Mouse (Mus musculus) ES-Bruce4 (cell line): Measurements from ENCODE around the gene Rfx2. TPM values are rescaled to one million over a fixed set of nuclear protein-coding genes. Genes with fewer than 3 reads are reported as not detected.
A peak's percentile ranks its signal among the peaks of the same experiment; 100 is the strongest.

Source experiments
- H3K27ac ChIP-seq: 2 replicates; pipeline ENCODE4 v1.5.1; 2012; ENCODE audit warnings: low read length, inconsistent platforms; ENCODE audit not compliant: insufficient read depth
- H3K27me3 ChIP-seq: 2 replicates; pipeline ENCODE4 v1.6.1; 2012; ENCODE audit warnings: mild to moderate bottlenecking, low read length, inconsistent platforms; ENCODE audit not compliant: control insufficient read depth, poor library complexity, insufficient read depth, severe bottlenecking
- H3K36me3 ChIP-seq: 2 replicates; pipeline ENCODE4 v1.6.1; 2012; ENCODE audit warnings: inconsistent platforms, mild to moderate bottlenecking, low read length, moderate library complexity; ENCODE audit not compliant: control insufficient read depth, poor library complexity, insufficient read depth, severe bottlenecking
- H3K4me1 ChIP-seq: one replicate; pipeline ENCODE4 v1.8.1; 2011; ENCODE audit warnings: low read length; ENCODE audit not compliant: control insufficient read depth, insufficient read depth
- H3K4me3 ChIP-seq: 2 replicates; pipeline ENCODE4 v1.5.1; 2011; ENCODE audit warnings: low read depth, mild to moderate bottlenecking, low read length
- H3K9ac ChIP-seq: 2 replicates; pipeline ENCODE4 v1.6.1; 2012; ENCODE audit warnings: low read depth, mild to moderate bottlenecking, inconsistent platforms; ENCODE audit not compliant: poor library complexity, severe bottlenecking
- H3K9me3 ChIP-seq: replicated peaks from 2 replicates; pipeline ENCODE4 v1.6.1; 2012; ENCODE audit warnings: mild to moderate bottlenecking, low read length, inconsistent platforms; ENCODE audit not compliant: control insufficient read depth, poor library complexity, insufficient read depth, severe bottlenecking
- CTCF ChIP-seq: IDR thresholded peaks from one replicate; pipeline ENCODE4 v1.8.1; 2011; ENCODE audit warnings: low read depth, low read length
- EP300 ChIP-seq: IDR thresholded peaks from 2 replicates; pipeline ENCODE4 v1.6.1; 2011; ENCODE audit warnings: low read depth, low read length; ENCODE audit not compliant: insufficient read depth
- POLR2A ChIP-seq: IDR thresholded peaks from one replicate; pipeline ENCODE4 v1.8.1; 2011; ENCODE audit warnings: low read length; ENCODE audit not compliant: insufficient read depth
- polyA plus RNA-seq: library from polyadenylated mRNA; stranded (reverse); fragments of >200 nt; gene quantifications from 2 replicates; pipeline ENCODE4 v1.2.4, GENCODE M21; 2011; ENCODE audit warnings: low read depth; ENCODE audit not compliant: missing spikeins, insufficient read depth, insufficient read length

Rfx2 gene
- polyA plus RNA-seq, 1 experiment, result 27.5 TPM

DNA sequence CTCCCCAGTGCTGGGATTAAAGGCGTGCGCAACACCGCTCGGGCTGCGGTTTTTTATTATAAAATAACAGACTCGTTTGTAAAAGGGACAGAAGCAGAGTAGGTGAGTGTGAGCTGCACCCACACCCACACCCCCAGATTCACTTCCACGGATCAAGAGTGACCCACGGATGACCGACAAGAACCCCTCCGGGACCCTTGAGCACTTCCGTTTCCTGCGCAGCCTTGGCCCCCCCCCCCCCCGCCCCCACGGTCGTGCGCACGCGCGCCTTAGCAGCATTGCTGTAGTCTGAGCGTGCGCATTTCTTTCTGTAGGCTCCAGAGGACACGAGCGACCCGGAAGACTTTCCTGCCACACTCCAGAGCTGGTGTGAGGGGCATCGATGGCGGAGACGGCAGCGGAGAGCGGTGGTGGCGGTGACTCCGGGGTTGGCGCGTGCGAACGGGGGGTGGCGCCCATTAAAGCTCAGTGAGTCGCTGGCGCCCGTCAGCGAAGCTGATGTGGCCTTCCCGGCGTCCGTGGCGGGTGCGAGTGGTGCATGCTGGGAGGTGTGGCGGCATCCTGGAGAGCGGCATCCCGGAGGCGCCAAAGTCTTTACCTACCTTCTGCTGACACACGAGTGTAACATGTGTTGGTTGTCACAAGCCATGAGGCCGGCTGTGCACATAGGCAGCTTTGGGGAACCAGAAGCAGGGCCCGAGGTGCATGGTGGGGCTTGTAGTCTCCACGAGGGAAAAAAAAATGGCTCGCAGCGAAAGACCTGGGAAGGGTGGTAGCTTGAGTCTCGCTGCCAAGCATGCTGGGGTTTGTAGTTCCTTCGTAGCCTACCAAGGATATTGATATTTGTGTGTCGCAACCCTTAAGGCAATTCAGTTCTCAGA is 66.1 kb downstream of the Rfx2 start, which contains the start of gene Dus3l:
Gene Dus3l (plus strand): TSS at position 284 of the 881 bp plus-strand sequence.
- H3K9me3 ChIP-seq, result no peaks in the 10 kb centered on the region
- no peaks in the 10 kb centered on the region; the same call in 1 of the 2 replicates for H3K36me3 ChIP-seq
- H3K4me3 ChIP-seq, result peak within 1 kb of the TSS; percentile 92
- H3K27me3 ChIP-seq, result no peaks in the 10 kb centered on the region
- TF ChIP-seq POLR2A (peak; percentile 52), EP300 (no peak)
- H3K4me1 ChIP-seq, result no peaks in the 10 kb centered on the region
- peak within 1 kb of the TSS; percentile 92 for H3K9ac ChIP-seq
- H3K27ac ChIP-seq, result peak within 1 kb of the TSS; percentile 72

DNA sequence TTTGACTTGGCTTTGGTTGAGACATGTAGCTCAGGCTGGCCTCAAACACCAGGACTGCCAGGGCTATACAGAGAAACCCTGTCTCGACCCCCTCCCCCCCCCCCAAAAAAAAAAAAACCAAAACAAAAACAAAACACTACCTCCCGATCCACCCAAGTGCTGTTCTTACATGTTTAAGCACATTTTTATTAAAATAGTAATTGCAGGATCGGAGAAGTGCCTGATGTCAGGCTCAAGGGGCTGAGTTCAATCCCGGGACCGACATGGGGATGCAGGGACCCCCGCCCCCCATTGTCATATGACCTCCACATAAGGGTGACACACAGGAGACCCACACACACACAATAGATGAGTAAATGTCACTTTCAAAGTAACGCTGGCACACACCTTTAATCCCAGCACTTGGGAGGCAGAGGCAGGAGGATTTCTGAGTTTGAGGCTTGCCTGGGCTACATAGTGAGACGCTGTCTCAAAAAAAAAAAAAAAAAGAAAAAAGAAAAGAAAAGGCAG is 67.0 kb downstream of the Rfx2 start:
- peak overlapping the region; percentile 21; the same call in 1 of the 2 replicates for H3K27ac ChIP-seq
- H3K27me3 ChIP-seq, result no peaks in the 10 kb centered on the region
- peak overlapping the region; percentile 92 for H3K9ac ChIP-seq
- no peaks in the 10 kb centered on the region for H3K36me3 ChIP-seq
- TF ChIP-seq EP300 (no peak), POLR2A (no peak), CTCF (no peak)
- H3K4me1 ChIP-seq, result no peaks in the 10 kb centered on the region
- peak overlapping the region; percentile 92 for H3K4me3 ChIP-seq
- no peaks in the 10 kb centered on the region for H3K9me3 ChIP-seq

DNA sequence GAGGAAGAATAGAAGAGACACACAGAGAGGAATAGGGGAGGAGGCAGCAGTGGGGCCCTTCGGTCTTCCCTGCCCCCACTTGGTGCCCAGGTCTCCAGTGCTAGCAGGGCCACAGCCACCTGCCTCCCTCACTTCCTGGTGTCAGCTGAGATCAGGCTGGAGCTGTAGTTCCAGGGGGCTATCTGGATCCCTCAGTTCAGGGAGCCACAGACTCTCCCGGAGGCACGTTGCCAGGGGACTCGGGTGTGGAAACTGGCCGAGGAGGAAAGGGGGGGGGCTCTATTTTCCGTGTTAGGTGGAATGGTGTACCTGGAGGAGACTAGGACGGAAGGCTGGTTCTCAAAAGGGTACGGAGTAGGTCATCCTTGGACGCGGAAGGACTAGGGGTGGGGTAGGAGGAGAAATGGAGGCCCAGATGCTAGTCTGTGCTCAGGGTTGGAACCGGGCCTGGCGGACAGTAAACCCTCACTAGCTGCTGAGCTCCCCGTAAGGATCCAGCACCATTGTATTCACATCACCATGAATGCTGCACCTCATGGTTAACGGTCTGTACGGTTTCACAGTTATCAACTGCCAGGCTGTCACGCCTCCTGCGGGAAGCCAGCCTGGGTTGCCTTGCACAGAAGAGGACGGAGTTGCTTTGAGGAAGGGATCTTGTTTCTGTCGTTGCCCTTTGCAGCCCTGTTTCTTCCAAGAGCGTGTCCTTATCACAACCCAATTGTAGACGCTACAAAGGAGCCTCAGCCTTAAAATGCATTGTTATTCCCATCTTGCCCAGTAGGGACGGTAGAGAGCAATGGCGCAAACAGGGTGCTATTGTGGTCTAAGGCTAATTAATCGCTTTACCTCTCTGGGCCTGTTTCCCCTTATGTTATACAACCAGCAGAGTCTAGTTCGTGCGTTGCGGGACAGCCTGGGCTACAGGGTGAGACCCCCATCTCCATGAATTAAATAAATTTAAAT is 67.8 kb downstream of the Rfx2 start:
- Histone ChIP-seq H3K4me3 (peak overlapping the region; percentile 55), H3K9ac (peak overlapping the region; percentile 39), H3K4me1 (peaks cover 3% of the 10 kb centered on the region)

DNA sequence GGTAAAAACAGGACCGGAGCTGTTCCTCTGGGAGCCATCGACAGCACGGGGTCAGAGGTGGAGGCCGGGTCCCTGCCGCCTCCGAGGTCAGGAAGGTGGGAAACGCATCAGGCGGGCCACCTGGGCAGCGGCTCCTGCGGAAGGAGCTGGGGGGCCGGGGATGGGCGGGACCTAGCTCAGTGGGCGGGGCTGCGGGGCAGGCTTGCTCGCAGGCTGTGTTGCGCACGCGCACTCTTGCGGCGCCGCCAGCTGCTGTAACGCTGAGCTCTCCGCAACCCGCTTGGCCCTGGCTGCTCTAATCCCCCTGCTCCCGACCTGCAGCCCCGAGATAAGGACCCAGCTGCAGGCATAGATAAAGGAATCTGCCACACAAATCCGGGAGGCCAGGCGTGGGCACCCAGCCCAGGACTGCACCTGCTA is 68.8 kb downstream of the Rfx2 start:
- peaks cover 3% of the 10 kb centered on the region for H3K4me1 ChIP-seq
- TF ChIP-seq POLR2A (peak; percentile 55), CTCF (no peak), EP300 (no peak)
- H3K4me3 ChIP-seq, result peak overlapping the region; percentile 55

More for the DNA sequence above, 67.8 kb downstream of the Rfx2 start:
- Histone ChIP-seq H3K9me3 (no peaks in the 10 kb centered on the region), H3K36me3 (no peaks in the 10 kb centered on the region), H3K27me3 (no peaks in the 10 kb centered on the region), H3K27ac (peak overlapping the region; percentile 42; the same call in 1 of the 2 replicates)
- TF ChIP-seq CTCF (peak; percentile 50), POLR2A (no peak), EP300 (no peak)

DNA sequence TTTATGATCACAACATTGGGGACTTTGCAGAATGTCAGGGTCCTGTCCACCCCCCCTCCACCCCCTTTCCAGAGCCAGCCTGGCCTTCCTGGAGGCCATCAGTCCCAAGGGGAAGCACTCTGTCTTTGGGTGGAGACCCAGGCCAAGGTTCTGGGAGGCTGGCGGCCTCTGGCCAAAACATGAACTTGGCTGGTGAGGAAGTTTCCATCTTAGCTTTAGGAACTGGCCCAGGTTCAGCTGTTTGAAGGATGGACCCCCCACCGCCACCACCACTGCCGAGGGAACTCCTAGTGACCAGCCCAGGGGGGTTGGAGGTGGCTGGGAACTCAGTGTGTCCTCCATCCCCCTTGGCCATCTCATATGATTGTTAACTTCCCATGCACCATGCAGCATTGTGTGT is 69.7 kb downstream of the Rfx2 start:
- TF ChIP-seq EP300, result no peak
- no peak for TF ChIP-seq POLR2A
- TF ChIP-seq CTCF, result no peak
- H3K9me3 ChIP-seq, result no peaks in the 10 kb centered on the region
- H3K4me1 ChIP-seq, result peaks cover 3% of the 10 kb centered on the region
- H3K36me3 ChIP-seq, result no peaks in the 10 kb centered on the region
- no peak overlapping the region for H3K4me3 ChIP-seq
- no peaks in the 10 kb centered on the region for H3K27me3 ChIP-seq
- no peak overlapping the region for H3K9ac ChIP-seq
- H3K27ac ChIP-seq, result no peak overlapping the region

More for the DNA sequence above, 68.8 kb downstream of the Rfx2 start:
- H3K9me3 ChIP-seq, result no peaks in the 10 kb centered on the region
- no peak overlapping the region for H3K27ac ChIP-seq
- H3K27me3 ChIP-seq, result no peaks in the 10 kb centered on the region
- no peaks in the 10 kb centered on the region for H3K36me3 ChIP-seq
- peak overlapping the region; percentile 39 for H3K9ac ChIP-seq
